Mouse (Mus musculus): ENCODE data around the gene Arhgap19. TPM values are rescaled to one million over a fixed set of nuclear protein-coding genes. Genes with fewer than 3 reads are reported as not detected.

Arhgap19 gene
- polyA plus RNA-seq, 1 experiment from 2014 or later: 12.9 TPM

- H3K9ac ChIP-seq (replicated peaks): no peak overlapping the region
- H3K4me1 ChIP-seq (ENCODE audit: insufficient read depth): peaks cover 59% of the 10 kb centered on the region
- DNase-seq (no peak), ATAC-seq (no peak)
- 0 out of 2 replicates have a peak overlapping the region, but pooled peaks have one; percentile 88 for H3K27ac ChIP-seq (ENCODE audit: low read depth)
- 56% methylated on average over 6 of the region's 6 CpGs for WGBS (ENCODE audit: insufficient replicate concordance)
- TF ChIP-seq CTCF (IDR thresholded peaks at IDR 0.05; ENCODE audit: low read depth) (no peak), EP300 (IDR thresholded peaks at IDR 0.05; ENCODE audit: low read depth) (no peak)
- H3K4me2 ChIP-seq (ENCODE audit: low read depth, low read length): peak overlapping the region; percentile 49
- H3K36me3 ChIP-seq (replicated peaks; ENCODE audit: insufficient read depth, low read length): no peaks in the 10 kb centered on the region
- no peak overlapping the region for H3K4me3 ChIP-seq (ENCODE audit: low read depth, low read length)
- no peaks in the 10 kb centered on the region for H3K9me3 ChIP-seq (ENCODE audit: low read length)
- H3K27me3 ChIP-seq (ENCODE audit: insufficient read depth, low read length): no peaks in the 10 kb centered on the region
Observed at GRCm38 (mm10) chr19:41835407-41835806, 33.6 kb upstream of the Arhgap19 start.

GRCm38 (mm10) chr19:41832501-41833201, 30.8 kb upstream of the Arhgap19 start:
- DNase-seq (no peak), ATAC-seq (no peak)
- Histone ChIP-seq H3K9ac (replicated peaks) (peak overlapping the region; percentile 61), H3K4me1 (ENCODE audit: insufficient read depth) (peaks cover 48% of the 10 kb centered on the region), H3K27ac (ENCODE audit: low read depth) (no peak overlapping the region), H3K4me2 (ENCODE audit: low read depth, low read length) (peak overlapping the region; percentile 99), H3K4me3 (ENCODE audit: low read depth, low read length) (peak overlapping the region; percentile 79), H3K27me3 (ENCODE audit: insufficient read depth, low read length) (no peaks in the 10 kb centered on the region), H3K36me3 (replicated peaks; ENCODE audit: insufficient read depth, low read length) (no peaks in the 10 kb centered on the region), H3K9me3 (ENCODE audit: low read length) (no peaks in the 10 kb centered on the region)
- no peak for TF ChIP-seq CTCF (IDR thresholded peaks at IDR 0.05; ENCODE audit: low read depth)
- peak; percentile 59; the same call in 1 of the 2 replicates for TF ChIP-seq EP300 (IDR thresholded peaks at IDR 0.05; ENCODE audit: low read depth)
- WGBS (ENCODE audit: insufficient replicate concordance): 66% methylated on average over 13 of the region's 13 CpGs

GRCm38 (mm10) chr19:41831718-41832391, 30.0 kb upstream of the Arhgap19 start:
- TF ChIP-seq EP300 (IDR thresholded peaks at IDR 0.05; ENCODE audit: low read depth): no peak
- TF ChIP-seq CTCF (IDR thresholded peaks at IDR 0.05; ENCODE audit: low read depth): no peak
- peaks cover 40% of the 10 kb centered on the region for H3K4me1 ChIP-seq (ENCODE audit: insufficient read depth)
- 0 out of 2 replicates have a peak overlapping the region, but pooled peaks have one; percentile 2 for H3K27ac ChIP-seq (ENCODE audit: low read depth)
- peak overlapping the region; percentile 79 for H3K4me3 ChIP-seq (ENCODE audit: low read depth, low read length)
- H3K9ac ChIP-seq (replicated peaks): peak overlapping the region; percentile 61
- no peaks in the 10 kb centered on the region for H3K9me3 ChIP-seq (ENCODE audit: low read length)
- no peaks in the 10 kb centered on the region for H3K27me3 ChIP-seq (ENCODE audit: insufficient read depth, low read length)
- DNase-seq (peak; percentile 35), ATAC-seq (no peak)
- peak overlapping the region; percentile 99 for H3K4me2 ChIP-seq (ENCODE audit: low read depth, low read length)
- 12% methylated on average over 14 of the region's 14 CpGs for WGBS (ENCODE audit: insufficient replicate concordance)
- no peaks in the 10 kb centered on the region for H3K36me3 ChIP-seq (replicated peaks; ENCODE audit: insufficient read depth, low read length)

GRCm38 (mm10) chr19:41831101-41831570, 29.3 kb upstream of the Arhgap19 start:
- Histone ChIP-seq H3K9ac (replicated peaks) (peak overlapping the region; percentile 61), H3K36me3 (replicated peaks; ENCODE audit: insufficient read depth, low read length) (no peaks in the 10 kb centered on the region), H3K4me1 (ENCODE audit: insufficient read depth) (peaks cover 33% of the 10 kb centered on the region), H3K4me3 (ENCODE audit: low read depth, low read length) (peak overlapping the region; percentile 79), H3K9me3 (ENCODE audit: low read length) (no peaks in the 10 kb centered on the region), H3K4me2 (ENCODE audit: low read depth, low read length) (peak overlapping the region; percentile 99), H3K27ac (ENCODE audit: low read depth) (peak overlapping the region; percentile 91; the same call in 1 of the 2 replicates), H3K27me3 (ENCODE audit: insufficient read depth, low read length) (no peaks in the 10 kb centered on the region)
- DNase-seq (peak; percentile 43), ATAC-seq (no peak)
- 1% methylated on average over 19 of the region's 19 CpGs for WGBS (ENCODE audit: insufficient replicate concordance)
- no peak for TF ChIP-seq CTCF (IDR thresholded peaks at IDR 0.05; ENCODE audit: low read depth)
- no peak for TF ChIP-seq EP300 (IDR thresholded peaks at IDR 0.05; ENCODE audit: low read depth)

GRCm38 (mm10) chr19:41830106-41831031, 28.5 kb upstream of the Arhgap19 start:
- Histone ChIP-seq H3K36me3 (replicated peaks; ENCODE audit: insufficient read depth, low read length) (no peaks in the 10 kb centered on the region), H3K9me3 (ENCODE audit: low read length) (no peaks in the 10 kb centered on the region), H3K4me3 (ENCODE audit: low read depth, low read length) (peak overlapping the region; percentile 79), H3K9ac (replicated peaks) (peak overlapping the region; percentile 61), H3K27me3 (ENCODE audit: insufficient read depth, low read length) (no peaks in the 10 kb centered on the region), H3K27ac (ENCODE audit: low read depth) (peak overlapping the region; percentile 91), H3K4me1 (ENCODE audit: insufficient read depth) (peaks cover 26% of the 10 kb centered on the region), H3K4me2 (ENCODE audit: low read depth, low read length) (peak overlapping the region; percentile 99)
- TF ChIP-seq EP300 (IDR thresholded peaks at IDR 0.05; ENCODE audit: low read depth): no peak
- TF ChIP-seq CTCF (IDR thresholded peaks at IDR 0.05; ENCODE audit: low read depth): no peak
- 2% methylated on average over 87 of the region's 112 CpGs for WGBS (ENCODE audit: insufficient replicate concordance)
- peak; percentile 61 for ATAC-seq
- DNase-seq: peak; percentile 78
